Mouse (Mus musculus): ENCODE data around the gene Gse1. TPM values are rescaled to one million over a fixed set of nuclear protein-coding genes. Genes with fewer than 3 reads are reported as not detected.
A peak's percentile ranks its signal among the peaks of the same experiment; 100 is the strongest.

The Gse1 gene
- total and polyA plus RNA-seq, 3 experiments, result 23.6 to 128 (median 66.9) TPM

DNA sequence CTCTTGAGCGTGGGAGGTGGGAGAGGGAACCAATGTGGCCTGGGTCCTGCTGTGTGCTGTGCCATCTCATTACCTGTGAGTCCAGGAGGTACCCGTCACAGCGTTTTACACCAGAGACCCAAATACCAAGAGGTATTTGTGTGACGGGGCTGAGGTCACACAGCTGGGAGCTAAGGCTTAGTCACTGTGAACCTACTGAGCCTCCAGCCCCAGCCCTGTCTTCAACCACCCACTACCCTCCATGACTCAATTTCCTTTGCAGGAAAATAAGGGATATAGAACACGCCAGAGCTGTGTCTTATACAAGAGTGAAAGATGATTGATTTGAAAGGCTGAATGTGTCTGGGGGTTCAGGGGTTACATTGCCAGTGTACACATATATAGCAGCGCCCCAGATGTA lies 234.4 kb downstream of the Gse1 start:
- Histone ChIP-seq H3K27me3 (ENCODE audit: control insufficient read depth in 1 of 2, insufficient read depth in 2 of 2, low read length in 2 of 2) (no peaks in the 10 kb centered on the region), H3K36me3 (ENCODE audit: control insufficient read depth in 1 of 2, insufficient read depth in 2 of 2, low read length in 2 of 2) (peaks cover 0 to 6% of the 10 kb centered on the region in 2 experiments; a peak in 1 of 4 replicates), H3K79me2 (ENCODE audit: control insufficient read depth, insufficient read depth, low read length, poor library complexity) (no peaks in the 10 kb centered on the region), H3K9me3 (replicated peaks; ENCODE audit: insufficient read depth, low read length) (no peaks in the 10 kb centered on the region), H3K4me3 (ENCODE audit: control insufficient read depth in 1 of 2, insufficient read depth in 1 of 2, low read depth in 2 of 2, low read length in 2 of 2) (no peak overlapping the region), H3K9ac (ENCODE audit: control insufficient read depth, low read depth, low read length, poor library complexity, severe bottlenecking) (no peak overlapping the region), H3K27ac (ENCODE audit: control insufficient read depth, low read depth, low read length) (no peak overlapping the region), H3K4me1 (ENCODE audit: control insufficient read depth in 1 of 2, insufficient read depth in 2 of 2, low read length in 2 of 2) (peaks cover 6 to 16% of the 10 kb centered on the region in 2 experiments; a peak in 2 of 4 replicates)
- no peak for TF ChIP-seq CHD2 (IDR thresholded peaks at IDR 0.05; ENCODE audit: low read length)
- no peak for TF ChIP-seq RCOR1 (IDR thresholded peaks at IDR 0.05; ENCODE audit: low read depth, low read length)
- TF ChIP-seq KAT2A (conservative IDR thresholded peaks at IDR 0.05; ENCODE audit: low read depth, low read length), result no peak
- TF ChIP-seq ZNF384 (IDR thresholded peaks at IDR 0.05; ENCODE audit: low read depth, low read length), result no peak
- no peak for TF ChIP-seq ZC3H11A (IDR thresholded peaks at IDR 0.05; ENCODE audit: low read depth, low read length)
- no peak for TF ChIP-seq MEF2A (IDR thresholded peaks at IDR 0.05; ENCODE audit: extremely low read depth, insufficient replicate concordance, low read depth, low read length, poor library complexity, severe bottlenecking)
- no peak for TF ChIP-seq RAD21 (IDR thresholded peaks at IDR 0.05; ENCODE audit: low read depth, low read length)
- TF ChIP-seq MAFK (IDR thresholded peaks at IDR 0.05; ENCODE audit: borderline replicate concordance, low read depth, low read length), result no peak
- TF ChIP-seq TBP (IDR thresholded peaks at IDR 0.05; ENCODE audit: low read depth, low read length), result no peak
- no peak for TF ChIP-seq NELFE (IDR thresholded peaks at IDR 0.05; ENCODE audit: low read depth, low read length)
- no peak for TF ChIP-seq SMC3 (IDR thresholded peaks at IDR 0.05; ENCODE audit: low read depth, low read length)
- no peak for TF ChIP-seq POLR2AphosphoS5 (IDR thresholded peaks at IDR 0.05; ENCODE audit: borderline replicate concordance, low read depth, low read length)
- no peak for TF ChIP-seq CHD1 (IDR thresholded peaks at IDR 0.05; ENCODE audit: low read depth, low read length)
- no peak for TF ChIP-seq ETS1 (IDR thresholded peaks at IDR 0.05; ENCODE audit: low read depth, low read length)
- no peak for DNase-seq (ENCODE audit: low read depth, low spot score)

GRCm38 (mm10) chr8:120463918-120464584 lies 235.8 kb downstream of the Gse1 start:
- DNase-seq (ENCODE audit: low read depth, low spot score), result no peak
- TF ChIP-seq ZC3H11A (IDR thresholded peaks at IDR 0.05; ENCODE audit: low read depth, low read length), result no peak
- peak; percentile 52 for TF ChIP-seq ZNF384 (IDR thresholded peaks at IDR 0.05; ENCODE audit: low read depth, low read length)

More at GRCm38 (mm10) chr8:120463918-120464584, 235.8 kb downstream of the Gse1 start:
- H3K36me3 ChIP-seq (ENCODE audit: control insufficient read depth in 1 of 2, insufficient read depth in 2 of 2, low read length in 2 of 2), result peaks cover 0 to 6% of the 10 kb centered on the region in 2 experiments; a peak in 1 of 4 replicates
- peaks cover 6 to 16% of the 10 kb centered on the region in 2 experiments; a peak in 2 of 4 replicates for H3K4me1 ChIP-seq (ENCODE audit: control insufficient read depth in 1 of 2, insufficient read depth in 2 of 2, low read length in 2 of 2)
- no peaks in the 10 kb centered on the region for H3K79me2 ChIP-seq (ENCODE audit: control insufficient read depth, insufficient read depth, low read length, poor library complexity)
- no peak overlapping the region for H3K9ac ChIP-seq (ENCODE audit: control insufficient read depth, low read depth, low read length, poor library complexity, severe bottlenecking)
- no peak overlapping the region for H3K4me3 ChIP-seq (ENCODE audit: control insufficient read depth in 1 of 2, insufficient read depth in 1 of 2, low read depth in 2 of 2, low read length in 2 of 2)
- H3K9me3 ChIP-seq (replicated peaks; ENCODE audit: insufficient read depth, low read length), result no peaks in the 10 kb centered on the region
- no peak overlapping the region for H3K27ac ChIP-seq (ENCODE audit: control insufficient read depth, low read depth, low read length)
- no peaks in the 10 kb centered on the region for H3K27me3 ChIP-seq (ENCODE audit: control insufficient read depth in 1 of 2, insufficient read depth in 2 of 2, low read length in 2 of 2)

All from MEL (cell line).